Mouse (Mus musculus): ENCODE data around the gene Pdp2.
"Not testable (repeated sequence)": the region's sequence is repeated elsewhere in the genome, so short reads cannot be mapped to it uniquely, and the experiment has no call there.

Gene Pdp2

GRCm38 (mm10) chr8:104591133-104591834 is at the start of gene Pdp2:
Gene Pdp2 (plus strand): TSS chr8:104591451.
- peak; percentile 91 to 92 for DNase-seq

GRCm38 (mm10) chr8:104541515-104541880 is 49.8 kb upstream of the Pdp2 start:
- DNase-seq: no peak

DNA sequence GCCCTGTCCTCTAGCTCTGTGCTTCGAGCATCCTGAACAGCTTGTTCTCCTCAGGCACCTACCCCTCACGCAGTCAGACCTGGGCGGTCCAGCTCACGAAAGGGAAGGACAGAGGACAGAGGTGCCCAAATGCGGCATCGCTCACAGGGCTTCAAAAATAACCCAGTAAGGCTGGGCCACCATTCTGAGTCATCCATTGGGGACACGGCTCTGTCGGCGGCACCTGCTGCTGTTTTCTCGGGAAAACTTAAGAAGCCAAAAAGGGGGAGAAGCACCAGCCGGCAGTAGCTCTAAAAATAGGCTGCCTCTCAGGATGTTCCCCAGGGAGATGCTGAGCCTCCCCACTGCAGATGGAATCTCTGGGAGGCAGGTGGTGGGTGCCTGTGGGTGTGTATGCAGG is 49.1 kb upstream of the Pdp2 start:
- no peak for DNase-seq

- DNase-seq: no peak
These were observed 47.7 kb upstream of the Pdp2 start for GRCm38 (mm10) chr8:104543440-104544045.

DNA sequence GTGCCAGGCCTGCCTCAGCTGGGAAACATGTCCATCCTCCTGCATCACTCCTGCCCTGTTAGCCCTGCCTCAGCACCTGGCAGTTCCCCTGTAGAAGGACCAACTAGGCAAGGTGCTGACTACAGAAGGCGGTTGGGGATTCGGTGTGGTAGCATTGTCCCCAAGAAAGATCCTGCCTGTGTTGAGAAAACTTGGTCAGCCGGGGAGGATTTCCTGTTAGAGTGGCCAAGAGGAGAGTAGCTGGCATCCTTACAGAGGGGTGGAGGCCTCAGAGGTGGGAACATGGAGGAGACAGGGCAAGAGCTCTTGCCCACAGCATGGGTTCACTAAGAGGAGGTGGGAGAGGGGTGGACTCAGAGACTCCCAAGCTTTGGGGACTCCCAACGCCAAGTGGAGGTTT is 36.1 kb upstream of the Pdp2 start:
- DNase-seq: no peak

GRCm38 (mm10) chr8:104557226-104557625 is 34.0 kb upstream of the Pdp2 start:
- no peak for DNase-seq

DNA sequence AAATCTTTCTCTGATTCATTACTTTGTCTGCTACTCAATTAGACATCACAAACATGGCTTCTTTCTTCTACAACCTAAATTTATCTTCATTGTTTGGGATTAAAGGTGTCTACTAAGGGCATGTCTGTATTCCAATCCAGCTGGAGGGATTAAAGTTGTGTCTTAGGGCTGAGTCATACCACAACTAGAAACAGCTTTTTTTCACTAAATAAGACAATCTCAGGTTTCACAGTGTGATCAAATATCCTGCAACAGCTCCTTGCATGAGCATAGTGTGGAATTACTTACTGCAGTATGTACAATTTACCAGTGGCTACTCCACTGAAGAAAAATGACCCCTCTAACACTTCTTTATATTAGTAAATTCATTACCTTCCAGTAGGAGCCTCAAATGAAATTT is 30.5 kb upstream of the Pdp2 start:
- no peak for DNase-seq

GRCm38 (mm10) chr8:104564633-104565456 is 26.4 kb upstream of the Pdp2 start:
- peak; percentile 81 to 88 for DNase-seq

GRCm38 (mm10) chr8:104565457-104565798 is 25.8 kb upstream of the Pdp2 start:
- DNase-seq: no peak

- no peak for DNase-seq
These were observed 21.7 kb upstream of the Pdp2 start for GRCm38 (mm10) chr8:104569559-104569958.

DNA sequence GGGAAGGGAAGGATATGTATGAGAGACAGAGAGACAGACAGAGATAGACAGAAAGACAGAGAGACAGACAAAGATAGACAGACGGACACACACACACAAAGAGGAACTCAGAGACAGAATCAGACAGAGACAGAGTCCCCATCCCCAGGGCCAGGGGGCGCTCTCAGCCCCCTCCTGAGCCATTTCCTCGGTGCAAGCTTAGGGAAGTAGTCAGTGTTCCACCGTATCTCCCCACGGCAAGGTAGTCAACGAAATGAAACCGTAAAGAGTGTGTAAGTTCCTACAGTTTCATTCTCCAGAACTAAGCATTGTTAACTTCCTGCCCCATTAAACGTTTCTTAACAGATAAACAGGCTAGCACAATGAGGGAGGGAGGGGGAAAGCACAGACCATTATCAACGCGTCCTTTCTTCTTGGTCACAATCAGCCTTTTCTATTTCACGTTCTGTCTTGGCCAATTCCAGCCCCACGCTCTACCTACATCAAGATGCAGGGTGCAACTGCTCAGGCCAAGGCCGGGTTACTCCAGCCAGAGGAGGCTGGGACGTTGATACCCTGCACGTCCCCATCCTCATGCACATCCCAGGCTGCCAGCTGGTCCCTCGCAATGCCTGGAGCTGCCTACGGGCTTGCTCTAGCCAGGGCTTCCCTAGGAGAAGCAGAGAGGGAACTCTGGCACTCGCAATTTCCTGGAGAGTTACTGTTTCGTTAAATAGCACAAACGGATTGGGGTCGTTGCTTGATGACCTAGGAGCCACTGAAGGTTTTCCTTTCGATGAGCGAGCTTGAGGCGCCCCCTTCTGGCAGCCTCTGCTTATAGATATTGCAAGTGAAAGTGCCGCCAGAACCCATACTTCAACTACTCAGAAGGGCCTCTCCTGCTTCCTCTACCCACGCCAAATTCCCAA is 20.6 kb upstream of the Pdp2 start:
- DNase-seq: peak; percentile 83 to 88

DNA sequence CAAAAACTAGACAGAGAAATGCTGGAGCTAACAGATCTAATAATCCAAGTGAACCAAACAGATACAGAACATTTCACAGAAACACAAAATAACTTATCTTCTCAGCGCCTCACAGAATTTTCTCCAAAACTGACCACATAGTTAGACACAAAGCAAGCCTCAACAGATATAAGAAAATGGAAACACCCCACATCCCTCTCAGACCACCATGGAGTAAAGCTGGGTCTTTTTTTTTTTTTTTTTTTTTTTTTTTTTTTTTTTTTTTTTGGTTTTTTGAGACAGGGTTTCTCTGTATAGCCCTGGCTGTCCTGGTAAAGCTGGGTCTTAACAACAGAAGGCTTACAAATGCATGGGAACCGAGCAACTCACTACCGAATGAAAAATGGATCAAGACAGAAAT is 14.4 kb upstream of the Pdp2 start:
- DNase-seq: no peak

DNA sequence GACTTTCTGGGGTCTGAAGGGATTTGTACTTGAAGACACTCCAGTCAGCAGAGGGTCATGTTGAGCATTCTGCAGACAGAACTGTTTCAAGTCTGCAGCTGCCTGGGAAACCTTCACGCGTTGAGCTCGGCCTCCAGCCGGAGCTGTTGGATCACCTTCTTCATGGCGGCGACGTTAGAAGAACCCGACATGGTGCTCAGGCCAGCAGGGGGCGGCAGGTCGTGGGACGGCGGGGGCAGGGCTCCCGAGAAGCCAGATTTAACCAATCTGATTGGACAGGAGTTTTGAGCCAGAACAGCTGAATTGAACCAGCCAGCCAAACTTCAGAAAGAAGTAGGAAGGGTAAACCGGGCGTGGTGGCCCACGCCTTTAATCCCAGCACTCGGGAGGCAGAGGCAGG is 13.6 kb upstream of the Pdp2 start:
- DNase-seq: not testable (repeated sequence)

- no peak for DNase-seq
These were observed 6.7 kb upstream of the Pdp2 start for GRCm38 (mm10) chr8:104584522-104584921.

DNA sequence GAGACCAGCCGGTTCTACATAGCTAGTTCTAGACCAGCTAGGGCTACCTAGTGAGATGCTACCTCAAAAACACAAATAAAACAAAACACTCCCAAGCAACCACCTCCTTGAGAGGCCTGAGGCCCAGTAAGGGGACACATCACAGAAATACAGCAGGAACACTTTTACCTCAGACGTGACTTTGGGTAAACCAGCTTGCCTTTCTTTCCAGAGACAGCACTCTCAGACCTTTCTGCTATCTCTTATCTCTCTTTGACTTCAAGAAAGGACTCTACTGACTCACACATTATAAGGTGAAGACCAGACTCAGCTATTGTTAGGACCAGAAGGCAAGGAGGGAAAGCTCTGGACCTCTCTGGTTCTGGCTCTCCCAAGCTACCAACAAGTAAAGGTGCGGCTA is 967 bp upstream of the Pdp2 start:
- no peak for DNase-seq

- DNase-seq: no peak
These were observed 605 bp downstream of the Pdp2 start for GRCm38 (mm10) chr8:104591856-104592255.

DNA sequence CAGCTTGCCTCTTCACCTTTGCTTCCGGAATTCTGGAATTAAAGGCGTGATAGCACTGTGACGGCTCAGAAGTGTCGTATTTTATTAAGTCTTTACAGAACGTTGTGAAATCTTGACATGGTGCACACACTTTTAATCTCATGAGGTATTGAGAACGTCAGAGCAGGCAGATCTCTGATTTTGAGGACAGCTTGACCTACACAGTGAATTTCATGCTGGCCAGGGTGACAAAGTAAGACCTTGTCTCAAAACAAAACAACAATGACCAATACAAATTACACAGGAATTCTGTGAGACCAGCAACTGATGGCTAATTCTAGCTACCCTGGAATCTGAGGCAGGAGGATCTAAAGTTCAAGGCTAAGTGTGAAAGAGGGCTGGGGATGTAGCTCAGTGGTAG is 1.3 kb downstream of the Pdp2 start:
- no peak for DNase-seq

DNA sequence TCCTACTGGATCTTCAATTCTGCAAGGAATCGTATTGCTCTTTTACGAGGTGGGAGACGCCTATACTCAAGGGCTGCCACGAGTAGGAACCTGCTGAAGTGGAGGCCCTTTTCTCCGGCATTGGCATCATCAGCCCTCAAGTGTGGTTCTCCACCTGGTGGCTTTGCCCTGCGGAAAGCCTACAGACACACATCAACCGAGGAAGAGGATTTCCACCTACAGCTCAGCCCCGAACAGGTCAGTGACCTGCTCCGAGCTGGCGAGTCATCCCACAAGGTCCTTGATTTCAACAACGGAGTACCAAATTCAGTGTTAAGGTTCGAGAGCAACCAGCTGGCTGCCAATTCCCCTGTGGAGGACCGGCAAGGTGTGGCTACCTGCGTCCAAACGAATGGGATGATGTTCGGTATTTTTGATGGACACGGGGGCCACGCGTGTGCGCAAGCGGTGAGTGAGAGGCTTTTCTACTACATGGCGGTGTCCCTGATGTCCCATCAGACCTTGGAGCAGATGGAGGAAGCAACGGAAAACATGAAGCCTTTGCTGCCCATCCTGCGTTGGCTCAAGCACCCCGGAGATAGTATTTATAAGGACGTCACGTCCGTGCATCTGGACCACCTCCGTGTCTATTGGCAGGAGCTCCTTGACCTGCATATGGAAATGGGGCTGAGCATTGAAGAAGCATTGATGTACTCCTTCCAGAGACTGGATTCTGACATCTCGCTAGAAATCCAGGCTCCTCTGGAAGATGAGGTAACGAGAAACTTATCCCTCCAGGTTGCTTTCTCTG is 2.5 kb downstream of the Pdp2 start:
- DNase-seq: no peak

GRCm38 (mm10) chr8:104594611-104595362 is 3.5 kb downstream of the Pdp2 start:
- no peak for DNase-seq

GRCm38 (mm10) chr8:104595773-104596536 is 4.7 kb downstream of the Pdp2 start:
- no peak for DNase-seq

DNA sequence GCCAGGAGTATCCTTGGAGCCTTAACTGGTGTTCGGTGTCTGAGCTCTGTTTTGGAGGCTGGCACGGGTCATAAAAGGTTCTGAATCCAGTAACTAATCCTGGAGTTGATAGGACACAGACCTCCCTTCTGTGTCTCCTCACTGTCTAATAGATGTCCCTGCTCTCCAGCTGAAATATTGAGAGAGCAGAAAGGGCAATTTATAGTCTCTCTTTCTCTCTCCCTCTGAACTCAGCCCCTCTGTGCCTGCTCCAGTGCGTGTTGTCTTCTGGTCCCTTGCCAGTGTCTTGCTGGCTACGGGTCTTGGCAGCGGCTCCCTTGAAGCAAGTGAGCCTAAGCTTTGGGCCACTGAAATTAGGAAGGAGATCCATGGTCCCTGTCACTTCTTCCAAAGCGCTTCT is 6.4 kb downstream of the Pdp2 start:
- DNase-seq: no peak
